Mouse (Mus musculus) liver, adult 2 months (tissue): ENCODE data around the gene Arl5b.

ENCODE experiments used
- CTCF ChIP-seq: fragments of 200-500 bp; IDR thresholded peaks from 2 replicates; pipeline ENCODE4 v1.5.1; 2011; ENCODE audit warnings: low read depth, low read length, control low read depth
- POLR2A ChIP-seq: fragments of 200-500 bp; IDR thresholded peaks from 2 replicates; pipeline ENCODE4 v1.6.1; 2011; ENCODE audit warnings: low read length, control low read depth; ENCODE audit not compliant: insufficient read depth; ENCODE audit errors: extremely low read depth

DNA sequence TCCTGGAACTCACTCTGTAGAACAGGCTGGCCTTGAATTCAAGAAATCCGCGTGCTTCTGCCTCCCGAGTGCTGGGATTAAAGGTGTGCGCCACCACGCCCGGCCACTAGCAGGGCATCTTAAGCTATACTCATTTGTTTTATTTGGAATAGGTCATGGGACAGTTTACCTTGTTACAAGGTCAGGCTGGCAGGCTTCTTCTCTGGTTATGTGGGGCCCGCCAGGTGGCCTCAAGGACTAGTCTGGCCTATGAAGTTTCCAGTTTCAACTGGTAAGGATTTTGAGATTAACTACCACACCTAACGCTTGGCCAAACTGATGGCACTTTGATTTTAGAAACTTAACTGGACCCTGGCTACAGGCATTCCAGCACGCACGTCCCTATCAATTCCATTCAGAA is 5.3 kb downstream of the Arl5b start:
- TF ChIP-seq POLR2A (no peak), CTCF (0 out of 2 replicates have a peak, but pooled peaks have one; percentile 1)
